Mouse (Mus musculus): ENCODE measurements at regions not wholly inside any gene's neighbourhood (a gene's known extent, or its start where the extent isn't known, plus 50 kb on each side); places are given as distances from the start of the nearest gene placed in this dataset.

GRCm38 (mm10) chr11:24829578-24830401 lies 751.9 kb downstream of the Bcl11a start:
- no peak for TF ChIP-seq CTCF (conservative IDR thresholded peaks at IDR 0.05; ENCODE audit: low read length)
- no peak for TF ChIP-seq NANOG (IDR thresholded peaks at IDR 0.05; ENCODE audit: borderline replicate concordance, low read length)
- TF ChIP-seq POU5F1 (IDR thresholded peaks at IDR 0.05; ENCODE audit: borderline replicate concordance, low read length), result no peak

All from E14TG2a.4 (cell line).